In genomic region chr16:90794708-90795107, GRCm38 (mm10) we compare ENCODE assay signal across 21 mouse cellular contexts. TPM values are rescaled to one million over a fixed set of nuclear protein-coding genes. Genes with fewer than 3 reads are reported as not detected.
"Had no signal": no experiment of that assay in that cellular context is flagged by ENCODE, and none has a peak within 500 bp of the region (broad histone marks: within the 10 kb centered on the region; RNA-seq: fewer than 3 reads in every experiment).

No protein-coding gene starts in this region.

- H3K27me3 ChIP-seq: midbrain, embryonic 12.5 days; neural tube, embryonic 13.5 days; neural tube, embryonic 15.5 days; stomach, embryonic 15.5 days had no signal

- ATAC-seq: midbrain, embryonic 16.5 days had no signal

- H3K4me3 ChIP-seq: midbrain, embryonic 10.5 days; midbrain, embryonic 12.5 days; myocyte; neural tube, embryonic 13.5 days; neural tube, embryonic 15.5 days; stomach, embryonic 15.5 days had no signal

- H3K4me1 ChIP-seq: midbrain, embryonic 10.5 days; midbrain, embryonic 12.5 days; neural tube, embryonic 13.5 days; neural tube, embryonic 15.5 days; stomach, embryonic 15.5 days had no signal

- H3K9me3 ChIP-seq: midbrain, embryonic 10.5 days; midbrain, embryonic 12.5 days; neural tube, embryonic 13.5 days; neural tube, embryonic 15.5 days; stomach, embryonic 15.5 days had no signal

- DNase-seq: lung, adult 18-20 months; lung, embryonic 14.5 days; lung, postnatal 10 days; lung, postnatal 4 days; midbrain, embryonic 14.5 days; retina, postnatal 1 day; right cerebral cortex, adult 18-20 months; right cerebral cortex, postnatal 25 days; right cerebral cortex, postnatal 4 days; thymus, adult 2 months; thymus, postnatal 25 days had no signal

RNA-seq across cellular contexts. Expression of gene Eva1c, which starts 31.8 kb away (rescaled TPM):
- total RNA-seq: megakaryocyte, adult 5-6 weeks; megakaryocyte-erythroid progenitor cell, adult 5-6 weeks had no signal

RNA-seq across cellular contexts. Expression of gene Mrap, which starts 56.7 kb away (rescaled TPM):
- total RNA-seq: megakaryocyte, adult 5-6 weeks; megakaryocyte-erythroid progenitor cell, adult 5-6 weeks had no signal
- polyA plus RNA-seq: midbrain, embryonic 12.5 days; midbrain, embryonic 14.5 days; myocyte; neural tube, embryonic 13.5 days; stomach, postnatal 0 days had no signal
